Mouse (Mus musculus): ENCODE results near the gene Dbx1. TPM values are rescaled to one million over a fixed set of nuclear protein-coding genes. Genes with fewer than 3 reads are reported as not detected.

The Dbx1 gene
- total and polyA plus RNA-seq, 3 experiments, result 0.33 TPM; not detected in 2

DNA sequence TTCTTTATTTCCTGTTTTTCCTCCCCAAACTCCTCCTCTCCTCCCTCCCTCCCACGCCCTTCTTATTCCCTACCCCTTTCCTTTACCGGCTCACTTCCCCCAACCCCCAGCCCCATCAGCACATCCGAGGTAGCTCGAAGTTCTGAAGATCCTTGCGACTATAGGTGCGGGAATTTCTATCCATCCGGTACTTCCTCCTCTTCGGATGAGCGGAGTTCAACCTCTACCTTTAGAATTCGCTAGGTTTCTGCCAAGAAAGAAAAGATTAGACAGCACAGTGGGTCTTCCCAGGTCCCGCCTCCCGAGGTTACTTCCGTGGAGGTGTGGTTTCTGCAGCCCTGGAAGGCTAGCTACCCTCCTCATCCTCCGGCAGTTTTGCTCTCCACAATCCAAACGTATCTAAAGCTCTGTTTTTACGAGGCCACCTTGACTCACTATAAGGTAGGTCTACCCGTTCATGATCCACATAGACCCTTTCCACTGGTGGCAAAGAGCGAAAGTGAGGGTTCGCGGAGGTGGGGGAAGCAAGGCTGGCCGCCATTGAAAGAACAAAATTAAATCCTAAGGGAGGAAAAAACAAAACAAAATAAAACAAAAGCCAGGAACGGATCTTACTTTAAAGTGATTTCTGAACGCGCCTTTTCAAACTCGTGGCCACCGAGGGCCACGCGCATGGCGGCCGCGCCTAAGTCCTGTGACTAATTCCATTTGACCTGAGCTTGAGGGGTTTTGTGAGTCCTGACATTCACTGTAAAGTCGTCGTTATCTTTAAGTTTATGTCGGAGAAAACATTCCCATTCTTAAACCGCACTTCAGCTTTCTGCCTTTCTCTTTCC is 2.5 kb upstream of the Dbx1 start:
- DNase-seq (ENCODE audit: low spot score), result no peak
- TF ChIP-seq CTCF (IDR thresholded peaks at IDR 0.05; ENCODE audit: low read depth, low read length) (no peak), GATA1 (IDR thresholded peaks at IDR 0.05; ENCODE audit: borderline replicate concordance, low read length) (no peak), TAL1 (conservative IDR thresholded peaks at IDR 0.05; ENCODE audit: low read depth, low read length) (no peak), POLR2AphosphoS5 (IDR thresholded peaks at IDR 0.05; ENCODE audit: insufficient replicate concordance, low read depth, low read length) (no peak), GATA2 (IDR thresholded peaks at IDR 0.05; ENCODE audit: borderline replicate concordance, low read depth, low read length) (no peak)
- H3K9me3 ChIP-seq (replicated peaks), result peaks cover 53% of the 10 kb centered on the region
- no peaks in the 10 kb centered on the region for H3K27me3 ChIP-seq (ENCODE audit: insufficient read depth, low read length)
- no peaks in the 10 kb centered on the region for H3K36me3 ChIP-seq (replicated peaks)
- no peak for ATAC-seq (ENCODE audit: extremely low read depth, insufficient number of reproducible peaks, low FRiP score, poor library complexity, severe bottlenecking)
- no peaks in the 10 kb centered on the region for H3K4me1 ChIP-seq (ENCODE audit: insufficient read depth, low read depth, low read length)
- no peak overlapping the region for H3K4me3 ChIP-seq (ENCODE audit: low read depth, low read length)

DNA sequence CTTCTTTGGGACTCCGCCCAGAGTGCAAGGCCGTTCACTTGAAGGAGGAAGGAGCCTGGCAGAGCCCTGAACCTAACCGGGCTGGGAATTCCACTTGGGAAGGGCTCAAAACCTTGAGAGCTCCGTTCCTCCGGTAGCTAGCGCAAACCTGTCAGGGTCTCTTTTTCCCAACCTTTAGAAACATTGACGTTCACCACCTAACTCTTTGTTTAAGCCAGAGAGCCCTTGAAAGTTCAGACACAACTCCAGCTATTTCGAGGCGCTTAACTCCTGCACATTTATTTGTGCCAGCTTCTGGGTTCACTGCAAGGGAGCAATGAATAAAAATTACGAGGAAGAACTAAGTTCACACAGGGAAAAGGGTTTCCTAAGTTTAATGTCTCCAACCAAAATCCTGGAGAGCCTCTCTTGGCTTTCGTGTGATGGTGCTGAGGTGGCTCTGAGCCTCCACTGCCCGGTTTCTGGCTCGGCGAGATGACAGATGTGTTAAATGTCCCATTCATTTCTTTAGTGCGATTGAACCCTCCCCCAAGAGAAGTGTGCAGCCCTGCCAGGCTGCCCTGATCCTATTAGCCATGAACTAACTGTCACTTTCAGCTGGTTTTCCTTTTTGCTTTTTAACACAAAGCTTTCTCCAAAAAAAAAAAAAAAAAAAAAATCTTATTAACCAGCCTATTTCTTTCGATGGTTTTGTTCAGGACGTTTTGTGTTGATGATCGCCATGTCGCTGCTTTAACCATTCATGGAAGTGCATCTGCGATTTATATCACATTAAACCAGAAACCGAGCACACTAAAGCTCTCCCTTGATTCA is 1.4 kb upstream of the Dbx1 start:
- ATAC-seq (ENCODE audit: extremely low read depth, insufficient number of reproducible peaks, low FRiP score, poor library complexity, severe bottlenecking) (no peak), DNase-seq (ENCODE audit: low spot score) (no peak)
- Histone ChIP-seq H3K36me3 (replicated peaks) (no peaks in the 10 kb centered on the region), H3K27me3 (ENCODE audit: insufficient read depth, low read length) (no peaks in the 10 kb centered on the region), H3K9me3 (replicated peaks) (peaks cover 55% of the 10 kb centered on the region), H3K4me3 (ENCODE audit: low read depth, low read length) (no peak overlapping the region), H3K4me1 (ENCODE audit: insufficient read depth, low read depth, low read length) (no peaks in the 10 kb centered on the region)
- TF ChIP-seq GATA1 (IDR thresholded peaks at IDR 0.05; ENCODE audit: borderline replicate concordance, low read length), result no peak
- no peak for TF ChIP-seq GATA2 (IDR thresholded peaks at IDR 0.05; ENCODE audit: borderline replicate concordance, low read depth, low read length)
- TF ChIP-seq POLR2AphosphoS5 (IDR thresholded peaks at IDR 0.05; ENCODE audit: insufficient replicate concordance, low read depth, low read length), result no peak
- no peak for TF ChIP-seq TAL1 (conservative IDR thresholded peaks at IDR 0.05; ENCODE audit: low read depth, low read length)
- TF ChIP-seq CTCF (IDR thresholded peaks at IDR 0.05; ENCODE audit: low read depth, low read length), result no peak

- DNase-seq (ENCODE audit: low spot score) (no peak), ATAC-seq (ENCODE audit: extremely low read depth, insufficient number of reproducible peaks, low FRiP score, poor library complexity, severe bottlenecking) (no peak)
- no peak overlapping the region for H3K4me3 ChIP-seq (ENCODE audit: low read depth, low read length)
- TF ChIP-seq TAL1 (conservative IDR thresholded peaks at IDR 0.05; ENCODE audit: low read depth, low read length) (no peak), POLR2AphosphoS5 (IDR thresholded peaks at IDR 0.05; ENCODE audit: insufficient replicate concordance, low read depth, low read length) (no peak), CTCF (IDR thresholded peaks at IDR 0.05; ENCODE audit: low read depth, low read length) (no peak), GATA1 (IDR thresholded peaks at IDR 0.05; ENCODE audit: borderline replicate concordance, low read length) (no peak), GATA2 (IDR thresholded peaks at IDR 0.05; ENCODE audit: borderline replicate concordance, low read depth, low read length) (no peak)
- H3K27me3 ChIP-seq (ENCODE audit: insufficient read depth, low read length), result no peaks in the 10 kb centered on the region
- peaks cover 60% of the 10 kb centered on the region for H3K9me3 ChIP-seq (replicated peaks)
- H3K4me1 ChIP-seq (ENCODE audit: insufficient read depth, low read depth, low read length), result no peaks in the 10 kb centered on the region
- H3K36me3 ChIP-seq (replicated peaks), result no peaks in the 10 kb centered on the region
These were observed 632 bp upstream of the Dbx1 start for GRCm38 (mm10) chr7:49637281-49637680.

DNA sequence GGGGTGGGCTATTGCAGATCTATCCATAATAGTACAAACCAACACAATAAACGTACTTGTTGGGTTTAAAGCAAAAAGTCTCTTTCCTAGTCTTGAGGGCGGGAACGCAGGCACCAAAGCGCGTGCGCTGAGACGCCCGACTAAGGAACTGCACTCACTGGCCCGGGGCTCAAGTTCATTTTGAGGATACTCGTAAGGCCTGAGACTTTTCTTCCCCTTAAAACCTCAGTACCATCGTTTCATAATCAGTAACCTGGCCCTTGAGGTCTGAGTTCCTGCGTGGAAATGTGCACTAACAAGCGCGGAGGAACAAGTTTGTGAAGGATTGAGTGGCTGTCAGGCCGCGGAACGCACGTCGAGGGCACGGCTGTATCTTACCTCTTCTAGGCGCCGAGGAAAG is 678 bp downstream of the Dbx1 start:
- no peaks in the 10 kb centered on the region for H3K4me1 ChIP-seq (ENCODE audit: insufficient read depth, low read depth, low read length)
- H3K9me3 ChIP-seq (replicated peaks), result peaks cover 62% of the 10 kb centered on the region
- no peak for TF ChIP-seq POLR2AphosphoS5 (IDR thresholded peaks at IDR 0.05; ENCODE audit: insufficient replicate concordance, low read depth, low read length)
- no peak for TF ChIP-seq TAL1 (conservative IDR thresholded peaks at IDR 0.05; ENCODE audit: low read depth, low read length)
- no peak for TF ChIP-seq CTCF (IDR thresholded peaks at IDR 0.05; ENCODE audit: low read depth, low read length)
- no peak for TF ChIP-seq GATA2 (IDR thresholded peaks at IDR 0.05; ENCODE audit: borderline replicate concordance, low read depth, low read length)
- no peak for TF ChIP-seq GATA1 (IDR thresholded peaks at IDR 0.05; ENCODE audit: borderline replicate concordance, low read length)
- ATAC-seq (ENCODE audit: extremely low read depth, insufficient number of reproducible peaks, low FRiP score, poor library complexity, severe bottlenecking) (no peak), DNase-seq (ENCODE audit: low spot score) (no peak)
- H3K4me3 ChIP-seq (ENCODE audit: low read depth, low read length), result no peak overlapping the region; the same call in 1 of the 2 replicates
- no peaks in the 10 kb centered on the region for H3K27me3 ChIP-seq (ENCODE audit: insufficient read depth, low read length)
- H3K36me3 ChIP-seq (replicated peaks), result no peaks in the 10 kb centered on the region

GRCm38 (mm10) chr7:49635074-49635621 is 1.5 kb downstream of the Dbx1 start:
- peaks cover 66% of the 10 kb centered on the region for H3K9me3 ChIP-seq (replicated peaks)
- H3K4me3 ChIP-seq (ENCODE audit: low read depth, low read length), result no peak overlapping the region
- H3K36me3 ChIP-seq (replicated peaks), result no peaks in the 10 kb centered on the region
- ATAC-seq (ENCODE audit: extremely low read depth, insufficient number of reproducible peaks, low FRiP score, poor library complexity, severe bottlenecking) (no peak), DNase-seq (ENCODE audit: low spot score) (no peak)
- no peaks in the 10 kb centered on the region for H3K4me1 ChIP-seq (ENCODE audit: insufficient read depth, low read depth, low read length)
- no peaks in the 10 kb centered on the region for H3K27me3 ChIP-seq (ENCODE audit: insufficient read depth, low read length)
- TF ChIP-seq TAL1 (conservative IDR thresholded peaks at IDR 0.05; ENCODE audit: low read depth, low read length) (no peak), GATA2 (IDR thresholded peaks at IDR 0.05; ENCODE audit: borderline replicate concordance, low read depth, low read length) (no peak), CTCF (IDR thresholded peaks at IDR 0.05; ENCODE audit: low read depth, low read length) (no peak), POLR2AphosphoS5 (IDR thresholded peaks at IDR 0.05; ENCODE audit: insufficient replicate concordance, low read depth, low read length) (no peak), GATA1 (IDR thresholded peaks at IDR 0.05; ENCODE audit: borderline replicate concordance, low read length) (no peak)
